Mouse (Mus musculus): ENCODE results near the gene Arrb1.

The Arrb1 gene

DNA sequence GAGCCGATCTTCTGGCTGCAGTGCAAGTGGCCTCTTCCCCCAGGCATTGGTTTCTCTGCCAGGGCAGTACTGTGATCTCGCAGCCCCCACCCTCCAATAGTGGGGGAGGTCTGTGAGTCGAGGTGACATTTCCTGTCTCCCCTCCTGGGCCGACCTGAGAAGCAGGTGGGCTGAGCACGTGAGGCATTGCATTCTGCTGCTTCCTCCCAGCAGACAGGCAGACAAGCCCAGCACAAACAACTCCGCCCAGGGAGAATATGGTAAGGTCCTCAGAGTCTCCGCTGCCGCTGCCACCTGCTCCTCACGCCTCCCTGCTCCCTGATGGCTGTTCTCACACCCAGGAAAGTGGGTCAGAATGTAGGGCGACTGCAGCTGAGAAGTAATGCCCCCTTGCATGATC is 37.7 kb downstream of the Arrb1 start:
- in situ Hi-C loops (cut with MboI, MseI) = no loop called here

DNA sequence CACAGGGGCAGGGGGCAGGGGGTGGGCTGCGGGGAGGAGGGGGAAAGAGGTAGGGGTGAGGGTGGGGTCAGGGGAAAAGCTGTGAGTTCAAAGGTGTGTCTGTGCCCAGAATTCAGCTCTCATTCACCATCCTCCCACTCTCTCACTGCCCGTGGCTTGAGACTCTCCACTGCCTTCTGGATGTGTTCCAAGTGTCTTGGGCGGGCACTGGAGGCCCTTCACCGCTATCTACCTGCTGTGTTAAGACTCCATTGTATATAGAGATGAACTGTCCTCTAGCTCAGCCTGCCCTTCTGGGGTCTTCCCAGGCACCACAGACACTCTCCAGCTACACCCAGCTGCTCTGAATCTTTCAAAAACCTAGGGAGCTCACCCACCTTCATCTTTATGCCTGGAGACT is 38.1 kb downstream of the Arrb1 start:
- in situ Hi-C loops (cut with MboI, MseI) = no loop called here

DNA sequence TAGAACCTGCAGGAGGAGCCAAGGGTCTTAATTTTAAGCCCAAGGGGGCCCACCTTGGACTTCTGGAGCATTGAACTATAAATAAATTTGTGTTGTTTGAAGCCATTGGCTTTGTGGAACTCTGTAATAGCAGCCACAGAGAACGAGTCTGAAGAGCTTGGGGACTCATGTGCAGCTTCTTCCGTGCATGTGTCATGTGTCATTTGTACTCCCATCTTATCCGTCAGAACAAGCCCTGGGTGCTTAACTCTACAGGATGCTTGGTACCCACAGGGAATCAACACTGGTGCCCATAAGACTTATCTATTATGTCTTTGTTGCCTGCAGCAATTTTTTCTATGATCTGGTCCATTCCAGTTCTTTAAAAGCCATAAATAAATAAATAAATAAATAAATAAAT is 43.0 kb downstream of the Arrb1 start:
- in situ Hi-C loops (cut with MboI, MseI) = no loop called here

DNA sequence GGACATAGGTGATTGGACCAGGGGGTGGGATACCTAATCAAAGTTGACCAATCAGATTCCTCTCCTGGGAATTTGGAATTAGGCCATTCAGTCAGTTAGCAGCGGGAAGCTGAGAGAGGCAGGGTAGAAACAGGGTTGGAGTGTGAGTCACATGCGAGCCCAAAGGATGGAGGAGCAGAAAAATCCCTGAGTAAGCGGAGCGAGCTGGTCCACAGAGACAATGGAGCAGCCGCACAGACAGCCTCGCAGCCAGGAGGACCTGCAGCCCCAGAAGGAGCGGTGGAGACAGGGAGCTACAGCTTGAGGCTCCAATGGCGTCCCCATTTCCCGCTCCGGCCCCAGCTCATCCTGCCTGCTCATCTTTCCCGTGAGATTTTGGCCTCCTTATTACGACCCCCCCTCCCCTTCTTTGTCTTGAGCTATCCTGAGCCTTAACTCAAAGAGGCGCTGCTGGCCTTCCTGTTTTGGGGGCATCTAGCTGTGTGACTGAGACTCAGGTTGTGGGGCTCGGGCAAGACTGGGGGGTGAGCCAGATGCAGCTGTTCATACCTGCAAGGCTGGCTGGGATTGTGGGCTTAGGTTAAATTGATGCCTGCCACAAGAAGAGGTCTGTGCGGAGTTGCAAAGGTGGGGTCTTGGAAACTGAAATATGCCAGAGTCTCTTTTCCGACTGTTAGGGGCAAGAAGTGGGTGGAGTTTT is 44.4 kb downstream of the Arrb1 start:
- in situ Hi-C loops (cut with MboI, MseI) = no loop called here

DNA sequence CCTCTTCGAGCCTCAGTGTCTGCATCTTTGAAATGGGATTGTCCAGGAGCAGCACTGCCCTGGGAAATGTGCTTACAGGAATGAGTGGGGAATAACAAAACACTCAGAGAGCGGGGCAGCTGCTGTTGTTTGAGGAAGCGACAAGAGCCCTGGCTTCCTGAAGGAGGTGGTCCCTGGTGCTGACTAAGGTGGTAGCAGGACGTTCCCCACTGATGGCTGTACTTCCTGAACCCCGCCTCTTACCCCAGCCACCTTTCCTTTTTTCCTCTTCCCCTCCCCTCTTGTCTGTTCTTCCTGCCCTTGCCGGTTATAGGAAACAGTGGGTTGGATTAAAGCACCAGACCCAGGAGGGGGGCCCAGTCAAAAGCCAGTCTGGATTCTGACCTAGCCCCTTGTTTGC is 45.0 kb downstream of the Arrb1 start:
- in situ Hi-C loops (cut with MboI, MseI) = no loop called here

DNA sequence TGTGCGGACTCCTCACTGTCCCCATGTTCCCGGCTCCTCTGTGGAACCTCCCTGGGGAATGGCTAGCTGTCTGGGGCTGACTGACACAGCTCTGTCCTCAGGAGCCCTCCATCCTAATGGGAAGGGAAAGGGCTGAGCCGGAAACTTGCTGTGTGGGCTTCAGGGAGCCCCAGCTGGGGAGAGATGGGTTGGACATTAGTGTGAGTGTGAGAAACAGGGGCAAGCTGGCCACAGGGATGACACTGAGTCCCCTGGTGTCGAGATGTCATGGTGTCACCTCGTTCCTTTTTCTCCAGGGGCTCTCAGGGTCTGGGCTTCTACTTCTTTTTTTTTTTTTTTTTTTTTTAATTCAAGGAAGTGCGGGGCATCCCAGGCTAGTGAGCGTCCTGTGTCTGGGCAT is 47.0 kb downstream of the Arrb1 start:
- in situ Hi-C loops (cut with MboI, MseI) = no loop called here

DNA sequence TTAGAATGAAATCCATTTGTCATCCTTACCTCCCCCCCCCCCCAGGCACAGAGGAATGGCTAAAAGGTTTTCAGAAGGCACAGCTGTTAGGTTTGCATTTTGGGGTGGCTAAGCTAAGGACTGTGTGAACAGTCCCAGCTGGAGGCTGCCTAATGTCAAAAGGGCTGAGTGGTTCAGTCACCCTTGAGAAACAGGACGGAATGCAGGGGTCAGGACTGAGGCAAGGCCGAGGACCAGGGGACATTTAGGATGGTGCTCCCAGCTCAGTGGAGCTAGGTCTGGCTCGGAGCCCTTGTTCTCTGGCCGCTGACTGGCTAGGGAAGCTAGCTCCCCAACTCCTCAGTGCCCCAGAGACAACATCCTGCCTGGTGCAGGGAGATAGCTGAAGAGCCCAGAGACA is 47.6 kb downstream of the Arrb1 start:
- in situ Hi-C loops (cut with MboI, MseI) = no loop called here

DNA sequence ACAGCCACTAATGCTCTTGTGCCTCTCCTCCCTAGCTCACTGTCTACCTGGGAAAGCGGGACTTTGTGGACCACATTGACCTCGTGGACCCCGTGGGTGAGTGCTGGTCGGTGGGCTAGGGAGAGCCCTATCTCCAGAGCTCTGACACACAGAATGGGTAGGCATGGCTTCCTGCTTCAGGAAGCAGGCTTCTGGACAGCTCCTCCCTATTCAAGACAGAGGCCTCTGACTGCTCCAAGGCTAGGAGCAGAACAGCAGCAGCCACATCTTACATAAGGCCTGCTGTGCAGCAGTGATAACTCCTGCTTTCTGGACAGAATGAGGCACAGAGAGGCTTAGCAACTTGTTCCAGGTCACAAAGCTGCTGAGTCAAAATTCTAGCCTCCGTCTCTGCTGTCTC is 48.4 kb downstream of the Arrb1 start:
- in situ Hi-C loops (cut with MboI, MseI) = no loop called here

DNA sequence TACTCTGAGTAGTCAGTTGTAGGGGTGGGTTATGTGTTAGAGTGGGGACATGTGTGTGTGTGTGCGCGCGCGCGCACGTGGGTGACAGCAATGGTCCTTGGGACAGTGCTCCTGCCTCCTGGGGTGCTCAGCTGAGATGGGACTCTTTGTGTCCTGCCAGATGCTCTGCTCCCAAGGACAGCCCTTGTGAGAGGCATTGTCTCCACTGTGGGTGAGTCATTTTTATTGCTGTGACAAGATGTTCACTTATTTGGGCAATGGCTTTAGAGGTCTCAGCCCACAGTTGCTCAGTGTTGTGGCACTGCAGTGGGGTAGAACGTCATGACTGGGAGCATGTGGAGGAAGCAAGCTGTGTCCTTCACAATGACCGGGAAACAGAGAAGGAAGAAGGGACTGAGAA is 50.7 kb downstream of the Arrb1 start:
- in situ Hi-C loops (cut with MboI, MseI) = loop anchor here (5.0 kb wide), 1 partner anchor 84 kb away; no protein-coding TSS in a partner anchor

DNA sequence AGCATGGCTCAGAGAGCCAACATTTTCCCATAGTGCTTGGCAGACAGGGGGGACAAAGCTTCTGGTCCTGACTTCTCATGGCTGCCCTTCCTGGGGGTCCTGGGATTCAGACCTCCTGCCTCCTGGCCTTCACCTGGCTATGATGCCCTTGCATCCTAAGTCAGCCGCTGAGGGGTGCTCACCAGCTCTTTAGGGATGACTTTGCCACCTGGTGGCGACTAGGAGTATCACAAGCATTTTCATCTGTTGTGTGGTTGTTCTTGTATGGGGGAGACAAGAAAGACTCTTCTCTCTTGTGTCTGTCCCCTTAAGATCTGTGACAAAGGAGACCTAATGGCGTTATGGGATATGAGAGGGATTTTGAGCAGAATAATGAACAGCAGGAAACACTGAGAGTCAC is 54.8 kb downstream of the Arrb1 start:
- in situ Hi-C loops (cut with MboI, MseI) = no loop called here

DNA sequence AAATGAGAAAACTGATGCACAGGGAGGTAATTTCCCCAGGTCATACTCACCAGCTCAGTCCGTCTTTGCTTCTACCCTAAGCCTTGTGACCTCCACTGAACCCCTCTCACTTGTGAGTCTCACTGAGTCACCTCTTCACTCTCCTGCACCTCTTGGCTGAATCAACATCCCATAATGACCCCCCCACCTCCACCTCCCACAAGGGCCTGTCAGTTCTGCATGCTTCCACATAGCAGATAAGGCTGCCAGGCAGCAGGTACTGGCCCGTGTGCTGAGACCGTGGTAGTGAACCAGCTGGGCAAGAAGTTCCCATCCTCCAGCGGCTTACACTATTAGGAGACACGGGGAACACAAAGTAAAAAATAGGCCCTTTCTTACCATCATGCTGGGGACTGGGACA is 55.4 kb downstream of the Arrb1 start:
- in situ Hi-C loops (cut with MboI, MseI) = no loop called here

DNA sequence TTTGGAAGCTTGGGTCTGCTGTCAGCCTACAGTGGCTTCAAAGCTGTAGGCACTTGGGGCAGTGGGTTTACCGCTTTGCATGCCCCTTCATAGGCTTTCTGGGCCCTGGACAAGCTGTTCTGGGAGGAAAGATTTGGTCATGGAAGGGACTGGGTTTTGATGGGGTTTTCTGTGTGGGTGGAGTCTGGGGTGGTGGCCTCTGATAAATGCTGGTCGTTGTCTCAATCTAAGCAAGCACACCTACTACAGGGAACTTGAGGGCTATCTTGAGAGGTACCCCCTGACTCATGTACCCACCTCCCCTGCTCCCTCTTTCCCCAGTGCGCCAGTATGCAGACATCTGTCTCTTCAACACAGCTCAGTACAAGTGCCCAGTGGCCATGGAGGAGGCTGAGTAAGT is 57.4 kb downstream of the Arrb1 start:
- in situ Hi-C loops (cut with MboI, MseI) = no loop called here

DNA sequence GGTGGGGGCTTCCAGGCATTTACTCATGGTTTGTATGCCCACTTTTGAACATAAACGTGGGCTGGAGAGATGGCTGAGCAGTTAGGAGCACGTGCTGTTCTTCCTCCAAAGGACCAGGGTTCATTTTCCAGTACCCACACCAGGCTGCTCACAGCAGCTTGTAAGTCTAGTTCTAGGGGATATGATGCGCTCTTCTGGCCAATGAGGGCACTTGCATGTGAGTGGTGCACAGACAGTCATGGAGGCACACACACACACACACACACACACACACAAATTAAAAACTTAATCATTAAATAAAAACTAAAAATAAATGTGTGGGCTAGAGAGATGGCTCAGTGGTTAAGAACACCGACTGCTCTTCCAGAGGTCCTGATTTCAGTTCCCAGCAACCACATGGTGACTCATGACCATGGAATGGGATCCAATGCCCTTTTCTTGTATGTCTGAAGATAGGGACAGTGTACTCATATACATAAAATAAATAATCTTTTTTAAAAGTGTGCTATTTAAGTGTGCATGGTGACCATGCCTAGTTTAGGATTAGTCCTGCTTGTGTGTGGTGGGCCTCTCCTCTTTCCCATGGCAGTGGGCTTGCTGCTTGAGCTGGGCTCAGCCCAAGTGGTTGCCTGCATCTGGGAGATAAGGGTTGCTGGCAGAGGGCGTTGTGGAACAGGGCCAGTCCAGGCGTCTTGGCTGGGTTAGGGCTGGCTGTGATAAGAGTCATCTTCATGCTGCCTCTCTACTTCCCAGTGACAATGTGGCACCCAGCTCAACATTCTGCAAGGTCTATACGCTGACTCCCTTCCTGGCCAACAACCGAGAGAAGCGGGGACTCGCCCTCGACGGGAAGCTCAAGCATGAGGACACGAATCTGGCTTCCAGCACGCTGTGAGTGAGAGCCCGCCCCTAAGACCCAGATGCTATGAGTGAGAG is 58.9 kb downstream of the Arrb1 start:
- in situ Hi-C loops (cut with MboI, MseI) = no loop called here

DNA sequence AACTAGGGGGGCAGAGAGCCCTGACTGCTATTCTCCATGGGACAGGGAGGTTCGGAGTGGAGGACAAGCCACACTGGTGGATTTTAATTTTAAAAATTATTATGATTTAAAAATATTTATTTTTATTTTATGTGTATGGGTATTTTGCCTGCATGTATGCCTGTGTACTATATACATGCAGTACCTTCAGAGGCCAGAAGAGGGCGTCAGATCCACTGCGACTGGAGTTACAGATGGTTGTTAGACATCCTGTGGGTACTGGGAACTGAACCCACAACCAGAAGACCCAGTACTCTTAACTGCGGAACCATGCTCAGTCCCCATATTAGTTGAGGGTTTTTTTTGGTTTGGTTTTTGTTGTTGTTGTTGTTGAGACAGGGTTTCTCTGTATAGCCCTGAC is 63.5 kb downstream of the Arrb1 start:
- in situ Hi-C loops (cut with MboI, MseI) = no loop called here

DNA sequence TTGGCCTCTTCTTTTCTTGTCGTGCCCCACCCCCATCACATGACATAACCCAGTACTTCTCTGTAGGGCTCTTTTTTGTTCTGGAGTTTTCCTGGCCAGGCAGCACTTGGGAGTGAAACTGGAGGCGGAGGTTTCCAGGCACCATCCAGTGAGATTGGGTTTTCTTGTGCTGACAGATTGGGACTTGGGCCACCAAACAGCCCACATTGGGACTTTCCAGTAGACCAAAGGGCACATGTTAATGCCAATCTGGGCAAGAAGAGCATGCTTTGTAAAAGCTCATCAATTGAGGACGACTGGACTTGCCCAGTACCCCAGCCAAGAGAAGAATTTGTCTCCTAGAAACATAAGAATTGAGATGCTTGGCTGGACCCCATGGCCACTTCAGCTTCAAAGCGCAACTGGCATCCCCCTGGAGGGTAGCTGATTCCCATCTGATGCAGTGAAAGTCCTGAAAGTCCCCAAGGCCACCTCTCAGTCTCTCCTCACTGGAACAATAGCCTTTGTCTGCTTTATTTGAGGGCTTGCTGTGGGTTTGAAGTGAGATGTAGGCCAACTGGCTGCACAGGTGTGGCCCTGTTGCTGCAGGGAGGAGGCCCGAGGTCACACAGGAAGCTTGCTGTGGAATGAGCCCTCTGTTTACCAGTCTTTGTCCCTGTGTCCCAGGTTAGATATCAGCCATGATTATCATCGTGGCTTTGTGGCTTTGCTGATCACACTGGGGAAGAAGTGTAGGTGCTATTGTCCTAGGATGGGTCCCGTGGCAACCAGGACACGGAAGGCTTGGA is 68.8 kb downstream of the Arrb1 start:
- in situ Hi-C loops (cut with MboI, MseI) = no loop called here

DNA sequence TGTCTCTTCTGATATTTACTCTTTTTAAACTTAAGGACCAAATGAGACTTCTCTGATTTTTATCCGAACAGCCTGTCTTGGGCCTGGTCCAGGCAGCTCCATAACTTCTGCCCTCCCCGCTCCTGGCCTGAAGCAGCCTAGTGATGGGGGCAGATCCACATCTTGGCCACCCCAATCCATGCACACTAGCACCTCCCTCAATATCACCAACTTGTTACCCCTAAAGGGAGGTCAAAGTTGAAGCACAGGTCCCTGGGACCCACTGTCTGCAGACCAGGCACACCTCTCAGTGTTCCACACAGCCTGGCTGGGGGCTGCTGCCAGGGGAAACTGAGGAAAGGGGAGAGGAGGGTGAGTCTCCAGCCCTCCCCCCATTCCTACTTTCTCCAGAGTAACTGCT is 69.8 kb downstream of the Arrb1 start:
- in situ Hi-C loops (cut with MboI, MseI) = no loop called here

DNA sequence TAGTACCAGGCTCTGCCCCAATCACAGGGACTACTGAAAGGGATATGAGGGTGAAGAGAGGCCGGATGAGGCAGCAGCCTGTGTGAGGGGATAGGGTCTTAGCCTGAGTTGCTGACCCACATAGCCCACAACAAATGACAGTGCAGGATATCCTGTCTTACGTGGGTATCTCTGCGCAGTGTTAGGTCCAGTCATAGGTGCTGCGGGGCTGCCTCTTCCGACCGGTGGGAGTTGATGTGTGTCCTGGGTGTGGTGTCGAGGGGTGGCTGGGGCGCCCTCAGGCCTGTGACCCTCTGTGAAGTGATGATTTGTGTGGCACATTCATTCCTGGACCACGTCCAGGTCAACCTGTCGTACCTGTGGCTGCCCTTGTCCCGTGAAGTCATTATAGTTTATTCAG is 71.0 kb downstream of the Arrb1 start:
- in situ Hi-C loops (cut with MboI, MseI) = no loop called here

DNA sequence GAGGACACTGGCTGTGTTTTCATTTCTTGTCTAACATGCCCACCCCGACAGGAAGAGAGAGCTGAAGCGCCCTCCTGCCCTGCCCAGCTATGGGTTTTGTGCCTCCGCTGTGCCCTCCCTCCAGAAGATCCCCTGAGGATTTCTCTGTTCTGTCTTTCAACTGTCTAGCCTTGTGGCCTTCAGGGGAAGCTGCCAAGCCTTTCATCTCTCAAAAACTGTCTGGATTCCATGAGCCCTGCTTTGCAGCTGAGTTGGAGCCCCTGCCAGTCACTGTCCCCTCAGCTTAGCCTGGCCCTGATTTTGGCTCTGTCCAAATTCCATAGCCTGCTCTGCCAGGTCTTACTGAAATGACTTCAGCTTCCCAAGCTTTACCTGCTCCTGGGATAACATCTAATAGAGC is 71.5 kb downstream of the Arrb1 start:
- in situ Hi-C loops (cut with MboI, MseI) = no loop called here

DNA sequence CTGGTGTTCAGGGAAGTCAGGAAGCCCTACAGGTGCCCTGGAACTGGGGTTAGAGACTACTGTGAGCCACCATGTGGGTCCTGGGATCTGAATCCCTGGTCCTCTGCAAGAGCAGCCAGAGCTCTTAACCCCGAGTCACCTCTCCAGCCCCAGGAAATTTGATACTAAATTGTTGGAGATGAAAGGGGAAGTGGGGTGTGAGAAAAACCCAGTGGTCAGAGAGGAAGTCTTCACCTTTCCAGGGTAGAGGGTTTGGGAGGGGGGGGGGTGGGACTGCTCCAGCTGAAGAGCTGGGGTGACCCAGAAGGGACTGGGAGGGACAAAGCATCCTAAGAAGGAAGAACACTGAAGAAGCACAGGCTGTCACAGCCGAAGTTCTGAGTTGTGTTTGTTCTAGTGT is 72.4 kb downstream of the Arrb1 start:
- in situ Hi-C loops (cut with MboI, MseI) = no loop called here

DNA sequence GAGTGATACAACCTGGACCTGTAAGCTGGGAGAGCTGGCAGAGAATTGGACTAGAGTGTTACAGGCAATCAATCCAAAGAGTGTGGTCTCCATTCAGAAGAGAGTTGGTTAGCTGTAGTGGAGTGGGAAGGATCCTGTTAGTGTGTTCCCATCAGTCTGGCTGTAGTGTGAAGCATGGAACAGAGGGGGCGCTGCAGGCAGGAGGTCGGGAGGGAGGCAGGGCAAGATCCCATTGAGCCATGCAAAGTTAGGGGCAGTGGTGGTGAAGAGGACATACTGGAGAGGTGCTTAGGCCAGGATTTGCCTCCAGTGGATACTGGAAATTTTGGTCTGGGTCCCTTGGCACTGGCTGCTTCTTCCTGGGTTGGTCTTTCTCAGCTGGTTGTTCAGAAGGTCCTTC is 83.0 kb downstream of the Arrb1 start:
- in situ Hi-C loops (cut with MboI, MseI) = loop anchor here (5.0 kb wide), 2 partner anchors 179 to 259 kb away; no protein-coding TSS in a partner anchor

DNA sequence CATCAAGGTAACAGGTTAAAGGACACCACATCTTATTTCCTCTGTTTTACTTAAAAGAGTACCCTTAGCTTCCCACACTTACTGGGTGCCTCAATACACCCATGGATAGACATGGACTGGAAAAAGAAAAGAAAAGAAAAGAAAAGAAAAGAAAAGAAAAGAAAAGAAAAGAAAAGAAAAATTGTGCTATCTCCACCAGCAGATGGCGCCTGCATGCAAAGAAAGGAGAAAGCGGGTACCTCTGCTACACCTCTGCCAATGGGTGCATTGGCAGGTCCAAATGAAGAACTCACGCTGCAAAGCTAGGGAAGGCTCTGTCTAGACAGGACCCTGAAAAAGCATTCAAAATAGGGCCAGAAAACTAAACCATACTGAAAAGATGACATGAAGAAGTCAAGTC is 83.6 kb downstream of the Arrb1 start:
- in situ Hi-C loops (cut with MboI, MseI) = loop anchor here (5.0 kb wide), 2 partner anchors 178 to 258 kb away; no protein-coding TSS in a partner anchor

DNA sequence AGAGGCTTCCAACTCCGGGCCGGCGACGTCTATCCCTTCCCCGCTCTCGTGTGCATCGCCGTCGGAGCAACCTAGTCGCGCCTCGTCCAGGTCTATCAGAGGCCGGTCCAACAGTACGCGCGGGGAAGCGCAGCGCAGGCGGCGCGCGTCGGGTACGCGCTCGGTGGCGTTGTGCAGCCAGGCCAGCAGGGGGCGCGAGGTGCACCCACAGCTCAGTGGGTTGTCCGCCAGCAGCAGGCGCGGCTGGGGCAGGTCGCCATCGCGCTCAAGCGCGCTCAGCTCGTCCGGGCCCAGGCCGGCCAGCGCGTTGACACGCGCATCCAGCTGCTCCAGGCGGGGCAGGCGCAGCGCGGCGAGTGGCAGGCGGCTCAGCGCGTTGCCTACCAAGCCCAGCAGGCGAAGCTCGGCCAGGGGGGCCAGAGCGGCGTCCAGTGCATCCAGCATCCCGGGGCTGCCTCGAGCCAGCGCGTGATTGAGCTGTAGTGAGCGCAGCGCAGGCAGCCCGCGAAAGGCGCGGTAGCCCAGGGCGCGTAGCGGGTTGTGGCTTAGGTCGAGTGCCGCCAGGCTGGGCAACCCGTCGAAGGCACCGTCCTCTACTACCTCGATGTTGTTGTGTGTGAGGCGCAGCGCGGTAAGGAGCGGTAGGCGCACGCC is 90.6 kb downstream of the Arrb1 start:
- in situ Hi-C loops (cut with MboI, MseI) = no loop called here

Data from T-helper 1 cell (primary cell).